Mouse (Mus musculus): ENCODE results near the gene Ostf1.

DNA sequence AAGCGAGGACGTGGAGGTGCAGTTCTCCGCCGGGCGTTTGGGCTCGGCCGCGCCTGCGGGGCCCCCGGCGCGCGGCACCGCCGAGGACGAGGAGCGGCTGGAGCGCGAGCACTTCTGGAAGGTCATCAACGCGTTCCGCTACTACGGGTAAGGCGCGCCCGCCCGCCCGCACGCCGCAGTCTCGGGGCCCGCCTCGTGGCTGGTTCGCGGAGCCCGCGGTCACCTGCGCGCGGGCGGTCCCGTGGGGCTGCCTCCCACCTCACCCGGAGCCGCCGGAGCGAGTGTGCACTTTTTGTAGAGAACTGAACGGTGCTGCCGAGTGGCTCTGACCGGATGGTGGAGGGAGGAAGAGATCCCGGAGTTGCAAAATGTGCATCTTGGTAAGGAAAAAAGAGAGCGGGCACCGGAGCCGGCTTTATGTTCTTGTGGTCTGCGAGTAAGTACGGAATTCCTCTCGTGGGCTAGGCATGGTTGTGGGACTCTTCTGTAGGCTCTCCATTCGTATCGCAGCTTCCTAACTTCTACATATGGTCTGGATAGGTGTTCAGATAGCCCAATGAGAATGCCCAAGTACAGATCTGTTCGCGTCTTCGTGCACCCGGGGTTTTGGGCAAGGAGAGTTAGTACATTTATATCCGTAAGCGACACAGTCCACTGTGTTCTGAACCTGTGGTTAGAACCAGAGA is 39.6 kb upstream of the Ostf1 start:
- TF ChIP-seq USF1 (IDR thresholded peaks at IDR 0.05; ENCODE audit: low read depth, low read length) (no peak), NRF1 (IDR thresholded peaks at IDR 0.05; ENCODE audit: low read depth, low read length) (no peak), CTCF (conservative IDR thresholded peaks at IDR 0.05 in 1 of 2, IDR thresholded peaks at IDR 0.05 in 1 of 2; ENCODE audit: low read depth in 2 of 2, low read length in 2 of 2) (no peak), SIN3A (IDR thresholded peaks at IDR 0.05; ENCODE audit: low read length) (no peak), NELFE (IDR thresholded peaks at IDR 0.05; ENCODE audit: low read depth, low read length) (no peak), EP300 (IDR thresholded peaks at IDR 0.05; ENCODE audit: low read length) (no peak), ETS1 (conservative IDR thresholded peaks at IDR 0.05; ENCODE audit: low read depth, low read length) (no peak), MAX (IDR thresholded peaks at IDR 0.05; ENCODE audit: low read length) (peak; percentile 19; the same call in 1 of the 2 replicates)

Measured in CH12.LX (cell line).